Mouse (Mus musculus): ENCODE results near the gene Ptprg.

The Ptprg gene

DNA sequence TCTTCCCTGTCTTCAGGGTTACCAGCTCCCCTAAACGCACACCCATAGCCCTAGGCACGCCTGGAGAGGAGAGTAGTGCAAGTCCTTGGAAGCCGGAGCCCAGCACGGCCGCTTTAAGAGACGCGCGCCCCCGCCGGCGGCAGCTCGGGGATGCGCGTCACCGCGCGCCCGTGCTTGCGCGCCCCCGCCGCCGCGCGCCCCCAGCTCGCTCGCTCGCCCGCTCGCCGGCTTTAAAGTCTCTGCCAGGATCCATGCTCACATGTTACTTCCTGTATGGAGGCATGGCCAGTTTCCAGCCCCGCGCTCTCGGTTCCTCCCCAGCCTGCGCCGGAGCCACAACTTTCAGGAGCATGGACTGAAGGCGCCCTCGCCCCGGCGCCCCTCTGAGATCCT, at the start of gene Ptprg:
Gene Ptprg (plus strand): TSS at position 260 of the 393 bp plus-strand sequence.
- DNase-seq, result peak; percentile 95

DNA sequence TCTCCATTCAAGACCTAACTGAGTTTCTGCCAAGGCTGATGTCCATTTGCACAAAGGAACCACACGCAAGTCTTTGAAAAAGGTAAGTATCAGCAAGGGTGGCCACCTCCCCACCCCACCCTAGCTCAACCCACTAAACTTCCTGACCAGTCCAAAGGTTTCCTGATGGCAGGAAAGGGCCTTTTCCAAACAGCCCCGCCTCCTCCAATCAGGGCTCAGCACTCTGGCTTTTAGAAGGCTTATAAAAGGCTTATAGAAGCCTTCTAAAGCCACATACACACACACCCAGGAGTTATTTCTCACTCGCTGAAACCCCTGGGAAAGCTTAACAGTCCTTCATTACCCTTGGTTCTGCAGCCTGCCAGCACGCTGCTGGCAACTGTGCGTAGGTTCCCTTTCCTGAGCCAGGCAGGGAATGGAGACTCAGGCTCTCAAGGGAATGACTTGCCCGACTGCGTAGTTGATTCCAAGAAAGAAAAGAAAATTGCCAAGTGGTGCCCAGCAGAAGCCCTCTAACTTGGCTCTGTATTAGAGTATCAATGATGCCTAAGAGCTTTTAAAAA, 49.4 kb upstream of the Ptprg start:
- no peak for DNase-seq

DNA sequence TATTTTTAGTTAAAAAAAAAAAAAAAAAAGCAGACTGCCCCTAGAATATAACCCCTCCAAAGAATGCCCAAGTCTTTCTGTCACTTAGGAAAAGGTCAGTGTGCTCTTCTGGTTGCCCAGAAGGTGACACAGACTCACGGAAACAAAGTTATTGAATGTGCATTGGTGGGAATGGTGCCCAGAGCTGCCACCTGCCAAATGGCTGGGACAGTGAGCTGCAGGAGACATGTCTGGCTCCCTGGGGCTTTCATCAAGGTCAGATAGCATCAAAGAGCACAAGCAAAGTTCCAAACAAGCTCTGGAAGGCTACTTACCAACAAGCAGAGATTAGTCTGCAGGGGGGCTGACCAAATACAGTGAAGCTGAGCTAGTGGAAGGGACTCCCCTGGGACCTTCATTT, 43.2 kb upstream of the Ptprg start:
- no peak for DNase-seq

- DNase-seq, result no peak
Observed at GRCm38 (mm10) chr14:11519171-11519570, 34.2 kb upstream of the Ptprg start.

DNA sequence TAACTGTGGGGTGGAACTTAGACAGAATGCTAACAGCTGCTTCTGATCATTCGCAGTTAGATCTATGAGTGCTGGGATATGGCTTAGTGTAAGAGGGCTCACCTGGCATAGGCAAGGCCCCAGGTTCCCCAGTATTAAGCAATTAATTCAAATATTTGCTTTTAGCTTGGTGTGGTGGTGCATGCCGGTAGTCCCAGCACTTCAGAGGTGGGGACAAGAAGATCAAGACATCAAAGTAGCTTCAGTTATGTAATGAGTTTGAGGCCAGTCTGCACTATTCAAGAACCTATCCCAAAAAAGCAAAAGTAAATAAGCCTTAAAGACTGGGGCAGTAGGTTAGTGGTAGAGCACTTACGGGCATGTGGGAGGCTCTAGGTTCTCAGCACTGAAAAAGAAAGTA, 30.3 kb upstream of the Ptprg start:
- DNase-seq, result no peak

- DNase-seq, result no peak
Observed at GRCm38 (mm10) chr14:11529591-11529990, 23.7 kb upstream of the Ptprg start.

DNA sequence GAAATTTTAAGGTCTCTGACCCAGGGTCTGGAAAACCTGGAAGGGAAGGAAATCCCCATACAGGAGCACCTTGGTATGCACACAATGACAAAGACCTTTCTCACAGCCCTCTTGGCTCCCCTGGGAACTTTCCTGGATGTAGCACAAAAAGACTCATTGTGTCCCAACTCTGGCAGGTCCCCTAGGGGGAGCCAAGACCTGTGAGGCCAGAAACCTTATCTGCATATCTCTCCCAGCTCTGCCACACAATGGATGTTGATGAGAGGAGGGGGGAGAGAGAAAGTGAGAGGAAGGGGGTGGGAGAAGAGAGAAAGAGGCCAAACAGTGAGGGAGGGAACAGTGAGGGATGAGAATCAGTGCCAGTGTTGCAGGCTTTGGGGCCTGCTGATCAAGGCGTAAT, 18.9 kb upstream of the Ptprg start:
- DNase-seq, result peak; percentile 62

- peak; percentile 6 for DNase-seq
Observed at GRCm38 (mm10) chr14:11536121-11536520, 17.2 kb upstream of the Ptprg start.

DNA sequence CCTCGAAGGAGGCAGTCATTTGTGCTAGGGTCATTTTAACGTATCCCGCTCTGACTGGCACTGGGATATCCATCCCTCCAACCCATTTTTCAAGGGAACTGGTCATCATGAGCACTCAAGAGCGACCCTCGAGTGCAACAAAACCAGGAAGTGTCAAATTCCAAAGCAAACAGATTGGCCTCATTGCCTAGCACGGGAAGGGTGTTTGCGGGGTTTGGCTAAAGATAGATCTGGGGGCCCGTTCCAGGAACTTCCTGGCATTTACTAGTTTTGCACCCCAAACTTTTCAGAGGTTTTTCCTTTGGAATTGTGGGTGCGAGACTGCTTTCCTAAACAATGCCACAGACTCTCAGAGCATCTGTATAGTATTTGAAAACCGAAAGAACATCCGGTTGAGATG, 1.4 kb upstream of the Ptprg start:
- DNase-seq, result peak; percentile 46

DNA sequence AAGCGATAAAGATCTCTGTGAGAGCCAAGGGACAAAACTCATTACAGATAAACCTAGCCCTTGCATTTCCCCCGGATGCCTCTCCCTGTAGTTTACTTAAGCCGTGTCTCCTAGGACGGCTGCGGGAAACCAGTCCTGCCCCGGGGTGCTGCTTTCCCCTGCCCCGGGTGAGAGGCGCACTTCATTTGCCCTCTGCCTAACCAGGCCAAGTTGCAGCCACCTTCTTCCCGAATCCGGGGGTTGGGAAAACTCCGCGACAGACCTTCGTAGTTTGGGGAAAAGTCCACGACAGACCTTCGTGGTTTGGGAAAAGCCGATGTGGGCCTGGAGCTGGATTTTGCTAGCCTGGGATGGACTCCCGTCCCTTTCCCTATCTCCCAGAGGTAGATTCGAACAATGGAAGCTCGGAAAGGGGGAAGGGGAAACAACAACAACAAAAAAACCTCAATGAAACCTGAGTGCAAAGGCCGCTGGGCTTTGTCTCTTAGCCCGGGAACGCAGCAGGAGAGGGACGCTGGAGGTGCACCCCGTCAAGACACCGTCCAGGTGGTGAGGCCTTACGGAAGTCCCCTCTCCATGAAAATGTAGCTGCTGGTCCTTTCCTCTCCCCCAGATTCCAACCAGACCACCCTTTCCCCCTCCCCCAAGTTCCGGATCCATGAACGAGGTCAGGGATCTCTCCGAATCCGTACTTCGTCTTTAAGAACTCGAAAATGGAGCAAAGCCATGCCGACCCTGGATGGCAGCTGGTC, 635 bp upstream of the Ptprg start:
- DNase-seq, result peak; percentile 53

- no peak for DNase-seq
Observed at GRCm38 (mm10) chr14:11553679-11554305, 460 bp downstream of the Ptprg start.

DNA sequence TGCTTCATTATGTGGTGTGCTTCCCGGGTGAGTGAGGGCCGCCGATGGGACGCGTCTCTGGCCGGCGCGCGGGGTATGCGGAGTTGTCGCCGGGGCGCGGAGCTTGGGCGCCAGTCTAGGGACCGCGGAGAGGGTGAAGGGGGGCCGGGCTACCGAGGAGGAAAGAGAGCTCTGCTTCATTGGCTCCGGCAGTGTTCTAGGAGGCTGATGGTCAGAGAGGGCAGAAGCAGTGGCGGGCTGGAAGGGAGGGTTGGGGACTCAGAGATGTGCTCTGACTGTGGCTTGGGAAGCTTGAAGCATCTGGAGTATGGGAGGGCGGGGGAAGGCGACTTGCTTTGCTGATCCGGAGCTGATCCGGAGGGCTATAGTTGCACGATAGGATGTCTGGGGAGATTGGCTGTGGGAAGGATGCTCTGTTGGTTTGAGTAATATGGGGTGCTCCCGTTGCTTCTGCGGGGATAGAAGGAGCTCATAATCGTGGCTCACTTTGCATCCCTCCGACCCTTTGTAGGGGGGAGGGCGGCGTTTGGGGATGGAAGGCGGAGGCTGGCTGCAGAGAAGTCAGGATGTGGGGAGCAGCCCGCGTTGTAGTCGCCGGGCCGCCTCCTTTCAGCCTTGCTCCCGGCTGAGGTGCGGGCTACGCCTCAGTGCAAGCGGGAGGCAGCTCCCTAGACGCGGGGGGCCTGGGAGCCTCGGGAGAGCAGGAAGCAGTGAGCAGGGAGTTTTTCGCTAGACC, 1.1 kb downstream of the Ptprg start:
- DNase-seq, result peak; percentile 76

DNA sequence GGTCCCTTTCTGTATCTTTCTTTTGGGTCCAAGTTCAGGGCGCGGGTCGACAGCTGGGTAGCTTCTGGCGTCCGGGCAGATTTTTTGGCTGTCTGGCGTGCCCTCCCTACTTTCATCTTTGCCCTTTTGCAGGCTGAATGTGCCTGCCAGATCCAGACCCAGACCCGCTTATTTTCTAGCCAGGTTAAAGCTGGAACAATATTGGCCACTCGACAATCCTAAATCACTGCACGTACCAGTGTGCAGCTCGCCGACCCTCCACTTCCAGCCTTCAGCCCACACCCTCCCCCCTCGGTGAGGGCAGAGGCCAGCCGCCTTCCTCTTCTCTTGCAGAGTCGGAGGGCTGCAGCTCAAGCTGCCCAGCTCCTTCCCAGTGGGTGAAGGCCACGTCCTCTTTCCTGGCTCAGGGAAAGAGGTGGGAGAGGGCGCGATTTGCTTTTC, 1.7 kb downstream of the Ptprg start:
- DNase-seq, result peak; percentile 71

- DNase-seq, result no peak
Observed at GRCm38 (mm10) chr14:11555521-11556355, 2.4 kb downstream of the Ptprg start.

- peak; percentile 85 for DNase-seq
Observed at GRCm38 (mm10) chr14:11556356-11557130, 3.2 kb downstream of the Ptprg start.

DNA sequence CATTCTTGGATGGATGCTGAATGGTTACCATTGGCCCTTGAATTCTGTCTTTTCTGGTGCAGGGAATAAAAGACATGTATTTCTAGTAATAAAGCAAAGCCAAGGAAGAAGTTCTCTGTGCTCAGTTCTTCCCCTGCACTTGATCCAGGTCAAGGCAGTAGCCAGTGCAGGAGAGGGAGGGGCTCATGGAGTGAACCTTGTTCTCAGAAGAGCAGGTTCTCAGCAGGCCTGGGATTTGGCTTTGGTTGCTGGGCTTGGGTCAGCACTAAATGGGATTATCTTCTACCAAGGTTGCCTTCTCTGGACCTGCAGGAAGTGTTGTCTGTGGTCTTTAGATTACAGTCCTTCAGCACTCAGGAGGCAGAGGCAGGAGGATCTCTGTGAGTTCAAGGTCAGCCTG, 5.2 kb downstream of the Ptprg start:
- no peak for DNase-seq

GRCm38 (mm10) chr14:11560641-11561232, 7.4 kb downstream of the Ptprg start:
- no peak for DNase-seq

DNA sequence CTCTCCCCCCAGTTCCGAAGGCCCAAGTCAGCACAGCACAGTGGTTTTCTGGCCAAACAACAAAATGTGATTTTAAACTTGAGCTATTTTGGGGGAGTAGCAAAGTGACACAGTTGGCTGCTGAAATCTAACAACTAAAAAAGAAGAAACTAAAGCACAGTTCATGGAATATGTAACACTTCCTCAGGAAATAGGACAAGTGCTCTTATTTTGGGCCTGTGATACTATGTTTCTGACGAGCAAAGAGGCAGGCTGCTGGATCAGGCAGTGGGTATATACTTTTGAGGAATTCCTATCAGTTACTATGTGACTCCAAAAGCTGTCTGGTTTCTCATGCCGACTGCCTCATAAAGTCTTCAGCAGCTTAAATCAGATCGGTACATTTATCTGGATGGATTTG, 8.1 kb downstream of the Ptprg start:
- no peak for DNase-seq

DNA sequence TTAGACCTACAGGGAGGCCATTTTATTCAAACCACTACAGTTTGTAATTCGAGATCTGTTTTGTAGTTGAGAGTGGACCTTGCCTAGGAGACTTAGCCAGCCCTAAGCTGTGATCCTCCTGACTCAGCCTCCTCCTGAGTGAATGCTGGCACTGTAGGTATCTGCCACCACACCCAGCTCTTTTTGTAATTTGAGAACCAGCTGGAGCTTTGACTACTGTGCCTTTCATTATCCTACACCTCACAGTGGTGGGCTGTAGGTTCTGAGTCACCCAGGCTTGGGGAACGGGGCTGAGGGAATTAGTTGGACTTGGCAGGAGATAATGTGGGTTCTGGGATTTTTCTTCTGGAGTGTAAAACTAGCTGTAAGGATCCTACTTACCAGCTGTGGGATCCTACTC, 9.5 kb downstream of the Ptprg start:
- no peak for DNase-seq

DNA sequence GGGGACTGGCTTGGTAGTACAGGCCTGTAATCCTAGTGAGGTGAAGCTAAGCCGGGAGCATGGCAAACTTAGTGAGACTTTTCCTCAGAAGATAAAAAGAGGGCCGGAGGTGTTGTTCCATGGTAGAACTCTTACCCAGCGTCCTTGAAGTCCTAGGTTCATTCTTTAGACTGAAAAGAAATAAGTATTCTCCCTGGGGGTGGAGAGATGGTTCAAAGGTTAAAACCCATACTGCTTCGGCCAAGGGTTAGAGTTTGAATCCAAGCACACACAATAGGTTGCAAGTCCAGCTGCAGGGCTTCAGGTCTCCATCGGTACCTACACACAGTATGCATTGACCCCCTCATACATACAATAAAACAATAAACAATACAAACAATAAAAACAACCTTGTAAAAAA, 10.3 kb downstream of the Ptprg start:
- DNase-seq, result no peak

GRCm38 (mm10) chr14:11564456-11564855, 11.1 kb downstream of the Ptprg start:
- no peak for DNase-seq

Data from embryo, embryonic 11 days (tissue).